Mouse (Mus musculus): ENCODE data around the gene Rprml. TPM values are rescaled to one million over a fixed set of nuclear protein-coding genes. Genes with fewer than 3 reads are reported as not detected.

Rprml gene
- 100 to 1,000 TPM; 109 to 113 TPM for total RNA-seq (2021)
- long read RNA-seq, transcript Rprml-201 (1 exons, 1,010 nt), result major isoform, 125 of 125 reads
- long read RNA-seq, partial matches to known transcripts, result 0 of 125 reads
- long read RNA-seq, other reads (novel, unspliced or antisense), result 0 of 125 reads

DNA sequence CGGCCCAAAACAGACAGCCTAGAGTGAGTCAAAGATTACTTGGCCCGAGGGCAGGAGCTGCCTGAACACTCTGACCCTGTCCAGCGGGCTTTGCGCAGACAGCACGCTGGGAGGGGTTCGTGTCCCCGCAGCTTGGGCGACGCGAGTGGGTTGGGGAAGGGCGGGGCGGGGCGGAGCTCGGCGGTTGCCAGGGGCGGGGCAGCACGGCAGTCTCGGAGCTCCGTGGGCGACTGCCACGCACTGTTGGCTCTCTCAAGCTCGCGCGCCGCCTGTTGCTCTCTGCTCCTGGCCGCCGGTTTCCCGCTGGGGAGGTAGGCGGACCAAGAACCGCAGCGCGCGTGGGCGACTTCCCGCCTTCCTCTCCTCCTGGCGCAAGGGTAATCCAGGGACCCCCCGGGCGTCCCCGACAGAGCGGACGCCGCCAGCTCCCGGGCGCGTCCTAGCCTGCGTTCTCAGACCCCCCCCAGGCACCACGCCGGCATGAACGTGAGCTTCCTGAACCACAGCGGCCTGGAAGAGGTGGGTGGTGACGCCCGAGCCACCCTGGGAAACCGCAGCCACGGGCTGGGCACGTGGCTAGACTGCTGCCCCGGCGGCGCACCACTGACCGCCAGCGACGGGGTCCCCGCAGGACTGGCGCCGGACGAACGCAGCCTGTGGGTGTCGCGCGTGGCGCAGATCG, at the start of gene Rprml:
Rprml (plus strand) TSS at position 270 of the 682 bp plus-strand sequence.
- peak; percentile 86 to 94 for DNase-seq (ENCODE audit: low spot score in 2 of 2)

GRCm38 (mm10) chr11:103606611-103607010, 42.8 kb upstream of the Rprml start:
- DNase-seq (ENCODE audit: low spot score in 2 of 2), result no peak

DNA sequence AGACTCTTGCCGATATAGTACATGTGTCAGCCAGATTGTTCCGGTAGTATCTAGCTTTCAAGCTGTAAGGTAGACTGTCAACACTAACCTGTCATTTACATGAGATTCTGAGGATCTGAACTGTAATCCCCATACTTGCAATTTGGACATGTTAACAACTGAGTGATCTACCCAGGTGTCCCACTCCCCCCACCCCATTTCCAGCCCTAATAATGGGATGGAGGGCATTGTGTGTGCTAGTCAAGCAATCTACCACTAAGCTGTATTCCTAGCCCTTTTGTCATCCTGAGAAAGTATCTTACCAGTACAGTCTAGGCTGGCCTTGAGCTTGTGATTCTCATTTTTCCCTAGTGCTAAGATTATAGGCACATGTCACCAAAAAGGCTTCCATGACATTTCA, 38.6 kb upstream of the Rprml start:
- DNase-seq (ENCODE audit: low spot score in 2 of 2), result no peak

DNA sequence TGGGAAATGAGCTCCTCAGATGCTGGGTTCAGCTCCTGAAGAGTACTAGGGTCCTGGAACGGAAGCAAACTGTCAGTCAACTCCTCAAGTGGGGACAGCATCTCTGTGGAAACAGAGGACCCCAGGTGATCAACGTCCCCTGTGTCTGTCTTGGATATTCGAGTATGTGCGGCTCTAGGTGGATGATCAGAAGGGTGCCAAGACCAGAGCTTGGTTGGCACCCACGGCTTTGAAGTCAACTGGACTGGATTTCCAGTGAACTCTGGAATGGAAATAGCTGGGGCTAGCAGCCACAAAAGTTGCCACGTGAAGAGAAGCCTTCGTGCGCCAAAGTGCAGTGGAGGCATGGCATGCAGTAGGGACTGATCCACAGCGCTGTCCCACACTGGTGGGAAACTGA, 28.3 kb upstream of the Rprml start, which contains the start of gene Gm884:
Gm884 (minus strand) TSS at position 101 of the 400 bp plus-strand sequence.
- DNase-seq (ENCODE audit: low spot score in 2 of 2), result no peak

DNA sequence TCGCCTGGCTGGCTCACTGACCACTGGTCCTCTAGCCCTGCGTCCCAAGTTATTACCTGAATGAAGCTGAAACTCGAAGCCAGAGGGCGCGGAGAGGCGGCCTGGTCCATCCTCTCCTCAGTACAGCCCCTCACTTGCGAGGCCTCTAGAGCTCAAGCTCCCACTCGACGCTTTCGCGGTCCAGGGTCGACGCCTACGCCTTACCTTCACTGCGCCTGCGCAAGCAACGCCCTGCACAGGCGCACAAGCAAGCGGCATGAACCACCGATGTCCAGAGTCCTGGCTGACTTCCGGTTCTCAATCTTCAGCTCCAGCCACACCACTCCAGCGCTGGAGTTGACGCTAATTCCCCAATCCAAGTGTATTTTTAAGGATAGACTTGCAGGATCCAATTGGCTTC, 21.9 kb upstream of the Rprml start:
- no peak for DNase-seq (ENCODE audit: low spot score in 2 of 2)

GRCm38 (mm10) chr11:103634806-103635205, 14.6 kb upstream of the Rprml start:
- no peak for DNase-seq (ENCODE audit: low spot score in 2 of 2)

- DNase-seq (ENCODE audit: low spot score in 2 of 2), result no peak
Observed at GRCm38 (mm10) chr11:103635481-103635880, 13.9 kb upstream of the Rprml start.

DNA sequence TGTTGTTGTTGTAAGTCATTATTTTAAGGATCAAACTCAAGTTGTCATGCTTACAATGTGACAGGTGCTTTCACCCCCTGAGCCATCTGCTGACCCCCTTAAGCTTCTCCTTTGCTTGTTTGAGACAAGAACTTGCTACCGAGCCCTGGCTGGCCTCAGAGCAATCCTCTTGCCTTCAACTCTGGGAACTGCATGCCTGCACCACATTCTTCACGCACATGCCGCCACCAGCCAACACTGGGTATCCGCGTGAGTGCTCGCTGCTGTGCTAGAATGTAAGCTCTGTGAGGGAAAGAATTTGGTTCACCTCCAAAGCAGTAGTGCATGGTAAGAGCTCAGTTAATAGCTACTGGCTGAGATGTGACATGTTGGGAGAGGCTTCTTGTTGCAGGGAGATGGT, 13.1 kb upstream of the Rprml start:
- no peak for DNase-seq (ENCODE audit: low spot score in 2 of 2)

- DNase-seq (ENCODE audit: low spot score in 2 of 2), result no peak
Observed at GRCm38 (mm10) chr11:103638790-103639189, 10.6 kb upstream of the Rprml start, which contains the start of gene Lyzl6. Gene Lyzl6, minus strand, starts transcription at chr11:103638890.

DNA sequence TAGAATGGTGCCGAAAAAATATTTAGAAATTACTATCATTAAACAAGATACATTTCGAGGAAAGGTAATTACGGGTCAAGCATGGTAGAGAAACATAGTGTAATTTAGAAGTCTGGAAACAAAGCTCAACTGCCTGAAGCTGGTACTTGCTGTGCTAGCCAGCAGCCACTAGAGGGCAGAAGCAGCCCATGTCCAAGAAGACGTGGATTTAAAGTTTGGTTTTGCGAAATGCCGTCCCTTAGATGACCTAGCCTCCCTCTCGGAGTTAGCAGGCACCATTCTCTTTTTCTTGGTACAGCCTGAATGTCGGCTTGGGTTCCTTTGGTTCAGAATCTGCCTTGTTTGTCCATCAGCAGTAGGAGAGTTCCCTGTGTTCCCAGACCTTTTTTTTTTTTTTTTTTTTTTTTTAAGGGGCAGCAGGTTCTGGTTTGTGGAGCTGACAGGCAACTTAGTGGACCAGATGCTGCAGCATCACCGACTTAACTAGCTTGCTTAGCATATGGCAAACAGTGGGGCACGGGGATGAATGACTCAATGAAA, 9.9 kb upstream of the Rprml start:
- peak in 1 of 2 experiments; percentile 79 for DNase-seq (ENCODE audit: low spot score in 2 of 2)

- DNase-seq (ENCODE audit: low spot score in 2 of 2), result no peak
Observed at GRCm38 (mm10) chr11:103643211-103643610, 6.2 kb upstream of the Rprml start.

- DNase-seq (ENCODE audit: low spot score in 2 of 2), result no peak
Observed at GRCm38 (mm10) chr11:103645731-103646130, 3.6 kb upstream of the Rprml start.

- DNase-seq (ENCODE audit: low spot score in 2 of 2), result no peak
Observed at GRCm38 (mm10) chr11:103646301-103646700, 3.1 kb upstream of the Rprml start.

- no peak for DNase-seq (ENCODE audit: low spot score in 2 of 2)
Observed at GRCm38 (mm10) chr11:103647921-103648620, 1.3 kb upstream of the Rprml start.

DNA sequence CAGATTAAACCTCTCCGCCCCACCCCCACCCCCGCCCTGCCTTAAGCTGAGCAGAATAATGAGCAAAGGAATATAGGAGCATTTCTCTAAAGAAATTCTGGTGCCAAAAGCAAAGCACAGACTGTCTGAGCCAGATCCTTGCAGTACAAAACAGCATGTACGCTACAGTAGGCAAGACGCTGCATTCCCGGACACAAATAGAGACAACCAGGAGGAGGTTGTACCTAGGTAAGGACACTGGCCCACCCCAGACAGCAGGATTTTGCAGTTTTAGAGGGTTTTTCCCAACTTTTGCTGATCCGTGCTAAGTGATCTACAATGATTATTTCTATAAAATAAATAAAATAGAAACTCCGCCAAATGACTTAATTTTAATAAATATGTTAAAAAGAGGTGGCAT, 714 bp upstream of the Rprml start:
- DNase-seq (ENCODE audit: low spot score in 2 of 2), result peak in 1 of 2 experiments; percentile 76

GRCm38 (mm10) chr11:103649983-103650493, 668 bp downstream of the Rprml start:
- DNase-seq (ENCODE audit: low spot score in 2 of 2), result no peak

DNA sequence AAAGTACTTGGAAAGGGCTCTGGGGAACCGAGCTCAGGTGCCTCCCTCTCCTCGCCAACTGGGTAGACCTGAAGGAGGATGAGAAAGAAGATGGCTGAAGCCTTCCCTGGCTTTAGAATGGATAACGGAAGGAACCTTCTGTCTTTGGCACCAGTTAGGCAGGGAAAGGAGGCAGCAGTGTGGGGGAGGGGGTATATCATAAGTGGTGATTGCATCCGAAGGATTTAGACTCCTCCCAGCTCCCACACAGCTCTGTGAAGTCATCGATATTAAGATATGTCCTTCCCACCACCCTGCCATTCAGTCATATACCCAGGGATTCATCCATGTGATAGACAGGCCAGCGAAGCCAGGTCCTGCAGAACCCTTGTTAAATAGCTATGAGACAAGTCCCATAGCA, 2.1 kb downstream of the Rprml start:
- DNase-seq (ENCODE audit: low spot score in 2 of 2), result peak in 1 of 2 experiments; percentile 65

- DNase-seq (ENCODE audit: low spot score in 2 of 2), result peak in 1 of 2 experiments; percentile 57
Observed at GRCm38 (mm10) chr11:103653359-103653965, 4.1 kb downstream of the Rprml start.

DNA sequence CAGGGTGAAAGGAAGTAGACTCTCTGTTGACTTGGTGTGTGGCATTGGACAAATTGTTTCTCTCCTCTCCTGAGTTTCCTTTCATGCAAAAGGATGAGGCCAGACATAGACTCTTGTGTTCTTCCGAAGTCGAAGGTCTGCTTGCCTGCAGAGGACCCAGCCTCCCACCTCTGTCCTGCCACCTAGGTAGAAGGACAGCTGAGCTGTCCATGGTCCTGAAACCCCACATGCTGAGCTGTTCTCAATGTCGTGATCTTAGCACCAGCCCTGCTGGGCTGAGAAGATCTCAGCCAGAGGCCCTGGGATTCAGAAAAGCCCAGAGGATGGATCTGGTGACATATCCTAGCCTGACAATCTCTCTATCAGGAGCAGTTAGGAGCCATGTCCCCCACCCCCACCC, 7.2 kb downstream of the Rprml start:
- DNase-seq (ENCODE audit: low spot score in 2 of 2), result no peak

DNA sequence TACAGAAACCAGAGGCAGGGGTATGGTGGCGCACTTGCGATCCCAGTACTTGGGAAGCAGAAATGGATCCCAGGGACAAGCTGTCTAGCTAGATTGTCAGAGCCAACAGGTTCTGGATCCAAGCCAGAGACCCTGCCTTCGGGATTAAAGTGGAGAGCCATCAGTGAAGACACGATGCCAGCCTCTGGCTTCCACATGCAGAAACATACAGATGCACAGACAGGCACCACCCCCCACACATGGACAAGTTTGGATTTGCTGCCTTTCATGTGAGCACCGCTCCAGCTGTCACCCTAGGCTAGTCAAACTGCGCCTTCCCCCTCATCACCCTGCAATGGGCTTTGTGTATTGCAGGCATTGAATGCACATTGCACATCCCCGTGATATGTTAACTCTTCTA, 8.8 kb downstream of the Rprml start:
- DNase-seq (ENCODE audit: low spot score in 2 of 2), result no peak

- DNase-seq (ENCODE audit: low spot score in 2 of 2), result peak; percentile 54 to 70
Observed at GRCm38 (mm10) chr11:103661863-103662262, 12.5 kb downstream of the Rprml start.

Measured in layer of hippocampus, adult 18-20 months (tissue).